Mouse (Mus musculus) forebrain, postnatal 0 days (tissue): ENCODE data around the gene Thoc5. TPM values are rescaled to one million over a fixed set of nuclear protein-coding genes. Genes with fewer than 3 reads are reported as not detected.
A peak's percentile ranks its signal among the peaks of the same experiment; 100 is the strongest.

Experiments used
- ATAC-seq: fragments of 200-750 bp; cut with Nextera tagmentation; 2 replicates; pipeline ENCODE4 v1.8.0; 2017; ENCODE audit warnings: mild to moderate bottlenecking, moderate library complexity
- DNase-seq: peaks from one replicate; pipeline ENCODE4 v3.0.0-alpha.2; 2015
- H3K27ac ChIP-seq: fragments of 300-500 bp; sonication (generic); 2 replicates; pipeline ENCODE4 v1.5.1; 2014; ENCODE audit warnings: low read depth, mild to moderate bottlenecking, antibody characterized with exemption, low read length, moderate library complexity, mixed read lengths
- H3K27me3 ChIP-seq: fragments of 300-500 bp; sonication (generic); 2 replicates; pipeline ENCODE4 v1.6.1; 2014; ENCODE audit warnings: mild to moderate bottlenecking, low read length, mixed read lengths; ENCODE audit not compliant: insufficient read depth
- H3K36me3 ChIP-seq: fragments of 300-500 bp; sonication (generic); 2 replicates; pipeline ENCODE4 v1.6.1; 2014; ENCODE audit warnings: mild to moderate bottlenecking, moderate library complexity; ENCODE audit not compliant: insufficient read depth
- H3K4me1 ChIP-seq: fragments of 300-500 bp; sonication (generic); 2 replicates; pipeline ENCODE4 v1.6.1; 2014; ENCODE audit warnings: antibody characterized with exemption; ENCODE audit not compliant: insufficient read depth
- H3K4me2 ChIP-seq: fragments of 300-500 bp; sonication (generic); 2 replicates; pipeline ENCODE4 v1.6.1; 2014; ENCODE audit warnings: low read depth, mild to moderate bottlenecking, moderate library complexity
- H3K4me3 ChIP-seq: fragments of 300-500 bp; sonication (generic); 2 replicates; pipeline ENCODE4 v1.5.1; 2014; ENCODE audit warnings: low read depth, low read length, mixed read lengths
- H3K9ac ChIP-seq: fragments of 300-500 bp; sonication (generic); 2 replicates; pipeline ENCODE4 v1.6.1; 2014; ENCODE audit warnings: mild to moderate bottlenecking
- H3K9me3 ChIP-seq: fragments of 300-500 bp; sonication (generic); 2 replicates; pipeline ENCODE4 v1.6.1; 2016; ENCODE audit warnings: low read length
- CTCF ChIP-seq: sonication (generic); IDR thresholded peaks from 2 replicates; pipeline ENCODE4 v1.5.1; 2016; ENCODE audit warnings: antibody characterized with exemption, control low read depth, low read depth
- WGBS: fragments of 180-500 bp; shearing (Covaris S2); extraction: QIAGEN DNeasy Blood & Tissue Kit; methylation state at CpG from one replicate; pipeline ENCODE4 v1.1.7; 2014; 5-methylcytosine and 5-hydroxymethylcytosine counted together
- polyA plus RNA-seq: library from polyadenylated mRNA; unstranded; fragments of >200 nt; fragmentation: Nextera tagmentation; extraction: Ambion mirVana; gene quantifications from 2 replicates; pipeline ENCODE4 v1.2.1, GENCODE M21; 2015
- total RNA-seq: library from RNA; depleted of rRNA; stranded (reverse); fragments of >200 nt; gene quantifications from 2 replicates; pipeline ENCODE4 v1.2.3, GENCODE M21; 2014

Gene Thoc5
- total and polyA plus RNA-seq, 2 experiments from 2014 or later = 52.2 to 55.7 TPM

- DNase-seq = no peak
- peak; percentile 3; the same call in 1 of the 2 replicates for ATAC-seq
- peaks cover 28% of the 10 kb centered on the region for H3K27me3 ChIP-seq
Measured at GRCm38 (mm10) chr11:4946530-4946929, 51.4 kb downstream of the Thoc5 start.

DNA sequence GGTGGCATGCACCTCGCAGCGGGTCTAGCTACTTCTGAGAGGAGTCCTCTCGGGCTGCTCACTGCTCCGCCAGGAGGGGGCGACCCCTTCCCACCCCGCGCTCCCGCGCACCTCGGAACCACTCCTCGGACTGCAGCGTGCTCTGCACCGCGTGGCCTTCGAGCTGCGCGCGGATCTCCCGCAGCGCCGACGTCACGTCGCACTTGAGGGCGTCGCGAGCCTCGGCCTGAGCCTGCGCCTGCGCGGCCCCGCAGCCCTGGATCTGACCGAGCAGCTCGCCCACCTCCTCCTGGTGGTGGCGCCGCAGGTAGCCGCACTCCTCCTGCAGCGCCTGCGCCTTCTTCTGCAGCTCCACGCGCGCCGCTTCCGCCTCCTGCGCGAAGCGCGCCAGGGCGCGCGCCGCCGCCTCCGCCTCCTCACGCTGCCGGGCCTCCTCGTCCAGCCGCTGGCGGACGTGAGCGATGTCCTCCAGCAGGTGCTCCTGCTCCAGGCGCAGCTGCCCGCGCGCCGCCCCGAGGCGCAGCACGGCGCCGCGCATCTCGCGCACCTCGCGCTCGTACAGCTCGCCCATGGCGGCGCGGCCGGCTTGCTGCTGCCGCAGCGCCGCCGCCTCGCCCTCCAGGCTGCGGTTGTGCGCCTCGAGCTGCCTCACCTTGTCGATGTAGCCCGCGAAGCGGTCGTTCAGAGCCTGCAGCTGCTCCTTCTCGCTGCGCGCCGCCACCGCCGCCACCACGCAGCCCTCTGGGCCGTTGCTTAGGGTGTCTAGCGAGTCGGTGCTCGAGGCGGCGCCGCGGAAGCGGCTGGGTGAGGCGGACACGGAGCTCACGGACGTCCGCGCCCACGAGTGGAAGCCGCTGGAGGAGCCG, 52.1 kb downstream of the Thoc5 start:
- H3K27me3 ChIP-seq = peaks cover 28% of the 10 kb centered on the region
- peak overlapping the region; percentile 82 for H3K9ac ChIP-seq
- H3K4me2 ChIP-seq = peak overlapping the region; percentile 82
- ATAC-seq (peak; percentile 94), DNase-seq (peak; percentile 94)
- H3K9me3 ChIP-seq = no peaks in the 10 kb centered on the region
- peaks cover 9% of the 10 kb centered on the region; the same call in 1 of the 2 replicates for H3K36me3 ChIP-seq
- TF ChIP-seq CTCF = peak; percentile 76
- H3K4me1 ChIP-seq = peaks cover 8% of the 10 kb centered on the region; the same call in 1 of the 2 replicates
- under 1% methylated on average over 119 of the region's 120 CpGs for WGBS
- H3K4me3 ChIP-seq = peak overlapping the region; percentile 71
- peak overlapping the region; percentile 89 for H3K27ac ChIP-seq

More at GRCm38 (mm10) chr11:4946530-4946929, 51.4 kb downstream of the Thoc5 start:
- peaks cover 10% of the 10 kb centered on the region; the same call in 1 of the 2 replicates for H3K36me3 ChIP-seq
- H3K9me3 ChIP-seq = no peaks in the 10 kb centered on the region
- peak overlapping the region; percentile 82 for H3K9ac ChIP-seq
- peaks cover 8% of the 10 kb centered on the region; the same call in 1 of the 2 replicates for H3K4me1 ChIP-seq
- peak overlapping the region; percentile 82 for H3K4me2 ChIP-seq
- H3K27ac ChIP-seq = peak overlapping the region; percentile 1; the same call in 1 of the 2 replicates
- peak overlapping the region; percentile 71 for H3K4me3 ChIP-seq
- 35% methylated on average over 13 of the region's 13 CpGs for WGBS
- TF ChIP-seq CTCF = no peak

DNA sequence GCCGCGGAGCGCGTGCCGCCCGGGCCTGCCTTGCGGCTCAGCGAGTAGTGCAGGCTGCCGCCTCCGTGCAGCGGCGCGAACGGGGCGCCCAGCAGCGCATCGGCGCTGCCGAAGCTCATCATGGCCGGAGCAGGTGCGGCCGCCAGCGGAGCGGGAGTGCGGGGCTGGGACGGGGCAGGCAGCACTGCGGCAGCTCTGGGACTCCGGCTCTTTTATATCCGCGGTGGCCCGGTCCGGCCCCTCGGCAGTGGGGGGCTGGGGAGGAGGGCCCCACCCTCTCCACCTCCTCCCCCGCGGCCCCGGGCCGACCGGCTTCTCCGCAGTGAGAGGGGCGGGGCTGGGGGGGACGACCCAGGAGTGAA, 52.7 kb downstream of the Thoc5 start, which contains the start of gene Nefh:
Nefh (minus strand) TSS at position 252 of the 362 bp plus-strand sequence.
- Histone ChIP-seq H3K9me3 (no peaks in the 10 kb centered on the region), H3K4me1 (peaks cover 8% of the 10 kb centered on the region; the same call in 1 of the 2 replicates), H3K9ac (peak within 1 kb of the TSS; percentile 82), H3K27ac (peak within 1 kb of the TSS; percentile 89), H3K4me2 (peak within 1 kb of the TSS; percentile 82), H3K36me3 (0 out of 2 replicates have a peak, but pooled peaks cover 6% of the 10 kb centered on the region), H3K4me3 (peak within 1 kb of the TSS; percentile 71), H3K27me3 (peaks cover 28% of the 10 kb centered on the region)
- DNase-seq = no peak
- WGBS = under 1% methylated on average over 34 of the region's 41 CpGs
- TF ChIP-seq CTCF = no peak
- ATAC-seq = peak; percentile 21

GRCm38 (mm10) chr11:4948792-4949191, 53.7 kb downstream of the Thoc5 start:
- peak overlapping the region; percentile 71 for H3K4me3 ChIP-seq
- TF ChIP-seq CTCF = no peak
- H3K36me3 ChIP-seq = 0 out of 2 replicates have a peak, but pooled peaks cover 5% of the 10 kb centered on the region
- H3K4me2 ChIP-seq = peak overlapping the region; percentile 82
- H3K9me3 ChIP-seq = no peaks in the 10 kb centered on the region
- peaks cover 33% of the 10 kb centered on the region for H3K27me3 ChIP-seq
- no peak overlapping the region for H3K27ac ChIP-seq
- 27% methylated on average over 8 of the region's 8 CpGs for WGBS
- peaks cover 8% of the 10 kb centered on the region; the same call in 1 of the 2 replicates for H3K4me1 ChIP-seq
- 0 out of 2 replicates have a peak overlapping the region, but pooled peaks have one; percentile 82 for H3K9ac ChIP-seq
- DNase-seq (peak; percentile 11), ATAC-seq (no peak)

GRCm38 (mm10) chr11:4949256-4950044, 54.3 kb downstream of the Thoc5 start:
- ATAC-seq (no peak), DNase-seq (peak; percentile 34)
- H3K27ac ChIP-seq = no peak overlapping the region
- no peaks in the 10 kb centered on the region for H3K9me3 ChIP-seq
- peak overlapping the region; percentile 82 for H3K4me2 ChIP-seq
- peak overlapping the region; percentile 33; the same call in 1 of the 2 replicates for H3K9ac ChIP-seq
- H3K36me3 ChIP-seq = 0 out of 2 replicates have a peak, but pooled peaks cover 2% of the 10 kb centered on the region
- peaks cover 8% of the 10 kb centered on the region; the same call in 1 of the 2 replicates for H3K4me1 ChIP-seq
- H3K4me3 ChIP-seq = peak overlapping the region; percentile 71
- WGBS = 5% methylated on average over 23 of the region's 23 CpGs
- no peak for TF ChIP-seq CTCF
- H3K27me3 ChIP-seq = peaks cover 33% of the 10 kb centered on the region

DNA sequence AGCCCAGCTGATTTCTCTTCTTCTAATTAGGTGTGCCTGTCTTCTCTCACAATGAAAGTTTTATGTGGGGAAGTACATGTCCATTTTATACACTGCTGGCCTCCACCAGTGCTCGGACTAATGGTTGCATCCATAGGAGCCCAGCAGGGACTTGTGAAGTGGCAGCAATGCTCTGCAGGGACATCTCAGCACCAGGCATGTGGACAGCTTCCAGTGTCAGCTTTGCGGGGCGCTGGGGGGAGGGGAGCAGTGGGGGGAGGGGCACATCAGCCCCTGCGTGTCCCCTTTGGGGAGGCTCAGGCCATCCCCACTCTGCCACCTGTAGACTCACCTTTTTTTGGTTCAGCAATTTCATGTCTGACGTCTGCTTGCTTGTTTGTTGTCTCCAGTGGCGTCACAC, 58.3 kb downstream of the Thoc5 start:
- WGBS = 8% methylated on average over 5 of the region's 6 CpGs
- DNase-seq (no peak), ATAC-seq (no peak)
- Histone ChIP-seq H3K4me2 (no peak overlapping the region), H3K9ac (no peak overlapping the region), H3K4me1 (peaks cover 8% of the 10 kb centered on the region; the same call in 1 of the 2 replicates), H3K4me3 (no peak overlapping the region), H3K27ac (no peak overlapping the region), H3K36me3 (0 out of 2 replicates have a peak, but pooled peaks cover 2% of the 10 kb centered on the region), H3K9me3 (no peaks in the 10 kb centered on the region), H3K27me3 (peaks cover 24% of the 10 kb centered on the region)
- no peak for TF ChIP-seq CTCF
